Mouse (Mus musculus) forebrain, embryonic 13.5 days (tissue): ENCODE results near the gene Ptprr. TPM values are rescaled to one million over a fixed set of nuclear protein-coding genes. Genes with fewer than 3 reads are reported as not detected.

Experiments used
- ATAC-seq: fragments of 200-750 bp; cut with Nextera tagmentation; 2 replicates; pipeline ENCODE4 v1.8.0; 2017
- H3K27ac ChIP-seq: fragments of 300-500 bp; sonication (generic); 2 replicates; pipeline ENCODE4 v1.5.1; 2015; ENCODE audit warnings: inconsistent platforms, mild to moderate bottlenecking, moderate library complexity
- H3K27me3 ChIP-seq: fragments of 300-500 bp; sonication (generic); 2 replicates; pipeline ENCODE4 v1.6.1; 2015; ENCODE audit warnings: mild to moderate bottlenecking, inconsistent platforms
- H3K36me3 ChIP-seq: fragments of 300-500 bp; sonication (generic); 2 replicates; pipeline ENCODE4 v1.6.1; 2015; ENCODE audit warnings: mild to moderate bottlenecking, inconsistent platforms; ENCODE audit not compliant: poor library complexity, severe bottlenecking
- H3K4me1 ChIP-seq: fragments of 300-500 bp; sonication (generic); 2 replicates; pipeline ENCODE4 v1.6.1; 2015; ENCODE audit warnings: inconsistent platforms
- H3K4me2 ChIP-seq: fragments of 300-500 bp; sonication (generic); 2 replicates; pipeline ENCODE4 v1.6.1; 2015; ENCODE audit warnings: inconsistent platforms, mild to moderate bottlenecking, moderate library complexity
- H3K4me3 ChIP-seq: fragments of 300-500 bp; sonication (generic); 2 replicates; pipeline ENCODE4 v1.5.1; 2015; ENCODE audit warnings: mild to moderate bottlenecking, inconsistent platforms
- H3K9ac ChIP-seq: fragments of 300-500 bp; sonication (generic); 2 replicates; pipeline ENCODE4 v1.6.1; 2015; ENCODE audit warnings: mild to moderate bottlenecking, inconsistent platforms
- H3K9me3 ChIP-seq: fragments of 300-500 bp; sonication (generic); replicated peaks from 2 replicates; pipeline ENCODE4 v1.6.1; 2016; ENCODE audit warnings: inconsistent platforms
- WGBS: fragments of 180-500 bp; shearing (Covaris S2); methylation state at CpG from one replicate; pipeline ENCODE4 v1.1.7; 2015; 5-methylcytosine and 5-hydroxymethylcytosine counted together
- polyA plus RNA-seq: library from polyadenylated mRNA; unstranded; fragments of >200 nt; fragmentation: Nextera tagmentation; extraction: Ambion mirVana; gene quantifications from 2 replicates; pipeline ENCODE4 v1.2.1, GENCODE M21; 2015

Ptprr gene
- polyA plus RNA-seq, 1 experiment from 2014 or later: 1.9 TPM

GRCm38 (mm10) chr10:116286697-116287344 is 268.8 kb downstream of the Ptprr start:
- 76% methylated on average over 7 of the region's 7 CpGs for WGBS
- H3K9me3 ChIP-seq: no peaks in the 10 kb centered on the region
- no peak overlapping the region for H3K4me3 ChIP-seq
- H3K36me3 ChIP-seq: no peaks in the 10 kb centered on the region
- no peak overlapping the region for H3K9ac ChIP-seq
- H3K4me1 ChIP-seq: no peaks in the 10 kb centered on the region
- no peak for ATAC-seq
- no peak overlapping the region for H3K27ac ChIP-seq
- no peaks in the 10 kb centered on the region for H3K27me3 ChIP-seq
- H3K4me2 ChIP-seq: no peak overlapping the region

GRCm38 (mm10) chr10:116288130-116288529 is 270.1 kb downstream of the Ptprr start:
- H3K9ac ChIP-seq: no peak overlapping the region
- H3K4me2 ChIP-seq: no peak overlapping the region
- no peaks in the 10 kb centered on the region for H3K27me3 ChIP-seq
- no peaks in the 10 kb centered on the region for H3K9me3 ChIP-seq
- no peak overlapping the region for H3K27ac ChIP-seq
- H3K4me1 ChIP-seq: no peaks in the 10 kb centered on the region
- ATAC-seq: no peak
- no peak overlapping the region for H3K4me3 ChIP-seq
- WGBS: 86% methylated on average over 9 of the region's 9 CpGs
- no peaks in the 10 kb centered on the region for H3K36me3 ChIP-seq

GRCm38 (mm10) chr10:116290483-116290882 is 272.5 kb downstream of the Ptprr start:
- ATAC-seq: no peak
- Histone ChIP-seq H3K4me3 (no peak overlapping the region), H3K27ac (no peak overlapping the region), H3K4me2 (no peak overlapping the region), H3K4me1 (no peaks in the 10 kb centered on the region), H3K9ac (no peak overlapping the region), H3K27me3 (no peaks in the 10 kb centered on the region), H3K9me3 (no peaks in the 10 kb centered on the region), H3K36me3 (no peaks in the 10 kb centered on the region)
- 78% methylated on average over 4 of the region's 4 CpGs for WGBS

- Histone ChIP-seq H3K36me3 (no peaks in the 10 kb centered on the region), H3K27ac (no peak overlapping the region), H3K9ac (no peak overlapping the region), H3K4me2 (no peak overlapping the region), H3K4me3 (no peak overlapping the region), H3K4me1 (no peaks in the 10 kb centered on the region), H3K9me3 (no peaks in the 10 kb centered on the region), H3K27me3 (no peaks in the 10 kb centered on the region)
- ATAC-seq: no peak
- WGBS: 78% methylated on average over 8 of the region's 8 CpGs
Measured at GRCm38 (mm10) chr10:116291153-116291755, 273.2 kb downstream of the Ptprr start.

GRCm38 (mm10) chr10:116296439-116296838 is 278.4 kb downstream of the Ptprr start:
- Histone ChIP-seq H3K9ac (no peak overlapping the region), H3K36me3 (no peaks in the 10 kb centered on the region), H3K4me3 (no peak overlapping the region), H3K4me2 (no peak overlapping the region), H3K27ac (no peak overlapping the region), H3K4me1 (peaks cover 5% of the 10 kb centered on the region), H3K27me3 (peaks cover 16% of the 10 kb centered on the region), H3K9me3 (no peaks in the 10 kb centered on the region)
- WGBS: 94% methylated on average over 4 of the region's 4 CpGs
- ATAC-seq: no peak

GRCm38 (mm10) chr10:116297854-116298253 is 279.8 kb downstream of the Ptprr start:
- 88% methylated on average over 12 of the region's 12 CpGs for whole genome bisulfite sequencing
- Histone ChIP-seq H3K4me2 (no peak overlapping the region), H3K36me3 (no peaks in the 10 kb centered on the region), H3K4me3 (no peak overlapping the region), H3K4me1 (peaks cover 9% of the 10 kb centered on the region), H3K9ac (no peak overlapping the region), H3K27ac (no peak overlapping the region), H3K27me3 (peaks cover 27% of the 10 kb centered on the region), H3K9me3 (no peaks in the 10 kb centered on the region)
- no peak for ATAC-seq

GRCm38 (mm10) chr10:116300824-116301223 is 282.8 kb downstream of the Ptprr start:
- Histone ChIP-seq H3K4me2 (peak overlapping the region; percentile 94), H3K4me3 (peak overlapping the region; percentile 47), H3K4me1 (peaks cover 9% of the 10 kb centered on the region), H3K9me3 (no peaks in the 10 kb centered on the region), H3K27me3 (peaks cover 30% of the 10 kb centered on the region), H3K27ac (no peak overlapping the region), H3K36me3 (no peaks in the 10 kb centered on the region), H3K9ac (peak overlapping the region; percentile 58)
- no peak for ATAC-seq
- 13% methylated on average over 7 of the region's 7 CpGs for WGBS

- H3K9me3 ChIP-seq: no peaks in the 10 kb centered on the region
- ATAC-seq: peak; percentile 63; the same call in 1 of the 2 replicates
- H3K4me3 ChIP-seq: peak overlapping the region; percentile 47
- no peak overlapping the region for H3K27ac ChIP-seq
- WGBS: under 1% methylated on average over 36 of the region's 36 CpGs
- peaks cover 9% of the 10 kb centered on the region for H3K4me1 ChIP-seq
- peak overlapping the region; percentile 94 for H3K4me2 ChIP-seq
- peaks cover 30% of the 10 kb centered on the region for H3K27me3 ChIP-seq
- H3K36me3 ChIP-seq: no peaks in the 10 kb centered on the region
- H3K9ac ChIP-seq: peak overlapping the region; percentile 58
Measured at GRCm38 (mm10) chr10:116301258-116301657, 283.2 kb downstream of the Ptprr start.

- WGBS: 94% methylated on average over 4 of the region's 4 CpGs
- Histone ChIP-seq H3K4me1 (peaks cover 9% of the 10 kb centered on the region), H3K9me3 (no peaks in the 10 kb centered on the region), H3K4me3 (no peak overlapping the region), H3K4me2 (no peak overlapping the region), H3K9ac (no peak overlapping the region), H3K27me3 (peaks cover 29% of the 10 kb centered on the region), H3K36me3 (no peaks in the 10 kb centered on the region), H3K27ac (no peak overlapping the region)
- no peak for ATAC-seq
Measured at GRCm38 (mm10) chr10:116304355-116304754, 286.3 kb downstream of the Ptprr start.

GRCm38 (mm10) chr10:116309460-116309859 is 291.4 kb downstream of the Ptprr start:
- Histone ChIP-seq H3K4me2 (no peak overlapping the region), H3K9ac (no peak overlapping the region), H3K4me1 (no peaks in the 10 kb centered on the region), H3K4me3 (no peak overlapping the region), H3K9me3 (no peaks in the 10 kb centered on the region), H3K27me3 (no peaks in the 10 kb centered on the region), H3K27ac (no peak overlapping the region), H3K36me3 (no peaks in the 10 kb centered on the region)
- ATAC-seq: no peak
- WGBS: 83% methylated on average over 2 of the region's 2 CpGs

- H3K27ac ChIP-seq: no peak overlapping the region
- no peaks in the 10 kb centered on the region for H3K27me3 ChIP-seq
- ATAC-seq: no peak
- H3K36me3 ChIP-seq: no peaks in the 10 kb centered on the region
- 40% methylated on average over 11 of the region's 11 CpGs for WGBS
- no peak overlapping the region for H3K4me3 ChIP-seq
- H3K4me2 ChIP-seq: no peak overlapping the region
- H3K4me1 ChIP-seq: no peaks in the 10 kb centered on the region
- no peaks in the 10 kb centered on the region for H3K9me3 ChIP-seq
- H3K9ac ChIP-seq: no peak overlapping the region
Measured at GRCm38 (mm10) chr10:116310516-116311210, 292.6 kb downstream of the Ptprr start.

GRCm38 (mm10) chr10:116319246-116319645 is 301.2 kb downstream of the Ptprr start:
- no peak overlapping the region for H3K4me2 ChIP-seq
- ATAC-seq: peak; percentile 71; the same call in 1 of the 2 replicates
- WGBS: 22% methylated on average over 12 of the region's 12 CpGs

More at GRCm38 (mm10) chr10:116319246-116319645, 301.2 kb downstream of the Ptprr start:
- no peak overlapping the region for H3K9ac ChIP-seq
- no peak overlapping the region for H3K27ac ChIP-seq
- H3K9me3 ChIP-seq: no peaks in the 10 kb centered on the region
- H3K27me3 ChIP-seq: no peaks in the 10 kb centered on the region
- no peaks in the 10 kb centered on the region for H3K4me1 ChIP-seq
- no peaks in the 10 kb centered on the region for H3K36me3 ChIP-seq
- no peak overlapping the region for H3K4me3 ChIP-seq
